Mouse (Mus musculus): Measurements from ENCODE around the gene Agfg1. TPM values are rescaled to one million over a fixed set of nuclear protein-coding genes. Genes with fewer than 3 reads are reported as not detected.
"Not testable (repeated sequence)": the region's sequence is repeated elsewhere in the genome, so short reads cannot be mapped to it uniquely, and the experiment has no call there.

Gene Agfg1
- polyA plus RNA-seq, 1 experiment from 2014 or later = 39.5 TPM

GRCm38 (mm10) chr1:82938666-82939065, 99.4 kb downstream of the Agfg1 start:
- no peak overlapping the region for H3K9ac ChIP-seq
- H3K36me3 ChIP-seq (replicated peaks) = no peaks in the 10 kb centered on the region
- H3K27me3 ChIP-seq = no peaks in the 10 kb centered on the region
- ATAC-seq (ENCODE audit: low FRiP score) = no peak
- no peak overlapping the region for H3K4me2 ChIP-seq
- H3K27ac ChIP-seq = no peak overlapping the region
- H3K4me3 ChIP-seq (replicated peaks) = no peak overlapping the region
- WGBS = 93% methylated on average over 5 of the region's 5 CpGs
- no peaks in the 10 kb centered on the region for H3K4me1 ChIP-seq
- H3K9me3 ChIP-seq = 0 out of 2 replicates have a peak, but pooled peaks cover 4% of the 10 kb centered on the region

- not testable (repeated sequence) for H3K4me2 ChIP-seq; H3K4me1 ChIP-seq; ATAC-seq (ENCODE audit: low FRiP score); H3K9me3 ChIP-seq; H3K27me3 ChIP-seq; H3K9ac ChIP-seq; H3K27ac ChIP-seq; H3K36me3 ChIP-seq (replicated peaks); H3K4me3 ChIP-seq (replicated peaks)
- WGBS = 93% methylated on average over 1 of the region's 2 CpGs
Observed at GRCm38 (mm10) chr1:82942505-82942904, 103.2 kb downstream of the Agfg1 start.

GRCm38 (mm10) chr1:82943295-82943694, 104.0 kb downstream of the Agfg1 start, which contains the start of gene A030003K21Rik:
TSS of gene A030003K21Rik (minus strand) at chr1:82943388.
- H3K9ac ChIP-seq; H3K4me3 ChIP-seq (replicated peaks); H3K9me3 ChIP-seq; H3K4me1 ChIP-seq; H3K27ac ChIP-seq; H3K27me3 ChIP-seq; ATAC-seq (ENCODE audit: low FRiP score); H3K4me2 ChIP-seq; H3K36me3 ChIP-seq (replicated peaks): not testable (repeated sequence)
- WGBS = no CpG with 5 or more reads among the region's 6 CpGs

- not testable (repeated sequence) for H3K4me3 ChIP-seq (replicated peaks); ATAC-seq (ENCODE audit: low FRiP score); H3K36me3 ChIP-seq (replicated peaks); H3K4me2 ChIP-seq; H3K9me3 ChIP-seq; H3K4me1 ChIP-seq; H3K27ac ChIP-seq; H3K27me3 ChIP-seq; H3K9ac ChIP-seq
- 100% methylated on average over 2 of the region's 2 CpGs for WGBS
Observed at GRCm38 (mm10) chr1:82946029-82946428, 106.7 kb downstream of the Agfg1 start.

- no peak overlapping the region for H3K9ac ChIP-seq
- no peaks in the 10 kb centered on the region for H3K4me1 ChIP-seq
- no peak overlapping the region for H3K4me2 ChIP-seq
- ATAC-seq (ENCODE audit: low FRiP score) = no peak
- H3K9me3 ChIP-seq = no peaks in the 10 kb centered on the region
- no peaks in the 10 kb centered on the region for H3K27me3 ChIP-seq
- WGBS = 83% methylated on average over 2 of the region's 2 CpGs
- H3K36me3 ChIP-seq (replicated peaks) = no peaks in the 10 kb centered on the region
- H3K4me3 ChIP-seq (replicated peaks) = no peak overlapping the region
- no peak overlapping the region for H3K27ac ChIP-seq
Observed at GRCm38 (mm10) chr1:82948601-82949000, 109.3 kb downstream of the Agfg1 start.

Small RNAs within 50 kb of the gene (microRNA-seq; reads per million reads assigned to microRNA genes)
- 1.2 reads per million for gene Gm22396

Other genes with a start within 250 kb of the Agfg1 start
- 285 and 304 TPM in 2 replicates for gene Mff, start 114.6 kb upstream of the Agfg1 start, polyA plus RNA-seq (2016; fragmentation: Nextera tagmentation; extraction: Ambion mirVana)
- 0.13 and 0.24 TPM in 2 replicates for gene Tm4sf20, start 71.0 kb upstream of the Agfg1 start, polyA plus RNA-seq (2016; fragmentation: Nextera tagmentation; extraction: Ambion mirVana)
- not detected in 2 replicates for gene Gm47791, start 68.2 kb upstream of the Agfg1 start, polyA plus RNA-seq (2016; fragmentation: Nextera tagmentation; extraction: Ambion mirVana)
- gene A030005L19Rik, start 73.8 kb downstream of the Agfg1 start, polyA plus RNA-seq (2016; fragmentation: Nextera tagmentation; extraction: Ambion mirVana) = not detected in 2 replicates
- not detected in 2 replicates for gene A030014E15Rik, start 85.4 kb downstream of the Agfg1 start, polyA plus RNA-seq (2016; fragmentation: Nextera tagmentation; extraction: Ambion mirVana)
- not detected in 2 replicates for gene Gm6217, start 91.9 kb downstream of the Agfg1 start, polyA plus RNA-seq (2016; fragmentation: Nextera tagmentation; extraction: Ambion mirVana)
- not detected in 2 replicates for gene A030003K21Rik, start 103.9 kb downstream of the Agfg1 start, polyA plus RNA-seq (2016; fragmentation: Nextera tagmentation; extraction: Ambion mirVana)
- not detected in 2 replicates for gene Gm7544, start 116.5 kb downstream of the Agfg1 start, polyA plus RNA-seq (2016; fragmentation: Nextera tagmentation; extraction: Ambion mirVana)
- not detected in 2 replicates for gene Gm47955, start 120.8 kb downstream of the Agfg1 start, polyA plus RNA-seq (2016; fragmentation: Nextera tagmentation; extraction: Ambion mirVana)
- not detected in 2 replicates for gene Gm47959, start 161.1 kb downstream of the Agfg1 start, polyA plus RNA-seq (2016; fragmentation: Nextera tagmentation; extraction: Ambion mirVana)
- 0.18 and 0.29 TPM in 2 replicates for gene Slc19a3, start 199.0 kb downstream of the Agfg1 start, polyA plus RNA-seq (2016; fragmentation: Nextera tagmentation; extraction: Ambion mirVana)
- not detected in 2 replicates for gene Krtap28-10, start 203.0 kb downstream of the Agfg1 start, polyA plus RNA-seq (2016; fragmentation: Nextera tagmentation; extraction: Ambion mirVana)
- gene Gm47969, start 205.4 kb downstream of the Agfg1 start, polyA plus RNA-seq (2016; fragmentation: Nextera tagmentation; extraction: Ambion mirVana) = not detected in 2 replicates
- not detected in 2 replicates for gene A030005K14Rik, start 219.9 kb downstream of the Agfg1 start, polyA plus RNA-seq (2016; fragmentation: Nextera tagmentation; extraction: Ambion mirVana)
- not detected in 2 replicates for gene Krtap28-13, start 221.4 kb downstream of the Agfg1 start, polyA plus RNA-seq (2016; fragmentation: Nextera tagmentation; extraction: Ambion mirVana)